Mouse (Mus musculus) hindbrain, embryonic 12.5 days (tissue): Measurements from ENCODE around the gene Tcf19. TPM values are rescaled to one million over a fixed set of nuclear protein-coding genes. Genes with fewer than 3 reads are reported as not detected.

Experiments
- ATAC-seq: fragments of 200-750 bp; cut with Nextera tagmentation; 2 replicates; pipeline ENCODE4 v1.8.0; 2017; ENCODE audit warnings: moderate TSS enrichment; ENCODE audit not compliant: low FRiP score
- H3K27ac ChIP-seq: fragments of 300-500 bp; sonication (generic); 2 replicates; pipeline ENCODE4 v1.5.1; 2016; ENCODE audit warnings: mild to moderate bottlenecking
- H3K27me3 ChIP-seq: fragments of 300-500 bp; sonication (generic); 2 replicates; pipeline ENCODE4 v1.6.1; 2016; ENCODE audit warnings: mild to moderate bottlenecking
- H3K36me3 ChIP-seq: fragments of 300-500 bp; sonication (generic); 2 replicates; pipeline ENCODE4 v1.6.1; 2016; ENCODE audit warnings: mild to moderate bottlenecking
- H3K4me1 ChIP-seq: fragments of 300-500 bp; sonication (generic); 2 replicates; pipeline ENCODE4 v1.6.1; 2016
- H3K4me2 ChIP-seq: fragments of 300-500 bp; sonication (generic); replicated peaks from 2 replicates; pipeline ENCODE4 v1.6.1; 2016; ENCODE audit warnings: mild to moderate bottlenecking
- H3K4me3 ChIP-seq: fragments of 300-500 bp; sonication (generic); 2 replicates; pipeline ENCODE4 v1.5.1; 2016; ENCODE audit warnings: mild to moderate bottlenecking
- H3K9ac ChIP-seq: fragments of 300-500 bp; sonication (generic); 2 replicates; pipeline ENCODE4 v1.6.1; 2016; ENCODE audit warnings: mild to moderate bottlenecking, moderate library complexity
- H3K9me3 ChIP-seq: fragments of 300-500 bp; sonication (generic); replicated peaks from 2 replicates; pipeline ENCODE4 v1.6.1; 2016; ENCODE audit warnings: mild to moderate bottlenecking
- WGBS: fragments of 180-500 bp; shearing (Covaris S2); methylation state at CpG from one replicate; pipeline ENCODE4 v1.1.7; 2016; 5-methylcytosine and 5-hydroxymethylcytosine counted together
- polyA plus RNA-seq: library from polyadenylated mRNA; unstranded; fragments of >200 nt; fragmentation: Nextera tagmentation; extraction: Ambion mirVana; gene quantifications from 2 replicates; pipeline ENCODE4 v1.2.1, GENCODE M21; 2016

Gene Tcf19
- polyA plus RNA-seq, 1 experiment from 2014 or later, result 37.3 TPM

DNA sequence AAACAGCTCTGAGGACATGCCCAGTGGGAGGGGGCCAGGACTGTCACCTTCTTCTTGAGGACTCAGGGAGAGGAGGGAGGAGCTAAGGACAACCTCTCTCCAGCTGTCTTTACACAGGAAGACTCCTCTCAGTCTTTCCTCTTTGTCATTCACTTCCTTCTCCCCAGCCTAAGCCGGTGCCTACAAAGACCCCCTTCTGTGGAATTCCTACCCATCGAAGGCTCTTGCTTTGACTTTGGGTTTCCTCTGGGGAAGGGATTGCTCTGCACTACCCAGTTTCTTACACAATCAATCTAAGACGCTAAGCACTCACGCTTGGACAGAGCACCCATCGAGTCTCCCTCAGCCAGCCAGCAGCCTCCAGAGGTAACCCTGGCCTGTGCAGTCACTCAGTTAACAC is 32.0 kb upstream of the Tcf19 start:
- Histone ChIP-seq H3K27me3 (0 out of 2 replicates have a peak, but pooled peaks cover 6% of the 10 kb centered on the region), H3K4me1 (peaks cover 22% of the 10 kb centered on the region), H3K4me2 (no peak overlapping the region), H3K9me3 (no peaks in the 10 kb centered on the region), H3K4me3 (no peak overlapping the region), H3K9ac (no peak overlapping the region), H3K36me3 (no peaks in the 10 kb centered on the region), H3K27ac (no peak overlapping the region)
- no peak for ATAC-seq
- 15% methylated on average over 5 of the region's 5 CpGs for WGBS

DNA sequence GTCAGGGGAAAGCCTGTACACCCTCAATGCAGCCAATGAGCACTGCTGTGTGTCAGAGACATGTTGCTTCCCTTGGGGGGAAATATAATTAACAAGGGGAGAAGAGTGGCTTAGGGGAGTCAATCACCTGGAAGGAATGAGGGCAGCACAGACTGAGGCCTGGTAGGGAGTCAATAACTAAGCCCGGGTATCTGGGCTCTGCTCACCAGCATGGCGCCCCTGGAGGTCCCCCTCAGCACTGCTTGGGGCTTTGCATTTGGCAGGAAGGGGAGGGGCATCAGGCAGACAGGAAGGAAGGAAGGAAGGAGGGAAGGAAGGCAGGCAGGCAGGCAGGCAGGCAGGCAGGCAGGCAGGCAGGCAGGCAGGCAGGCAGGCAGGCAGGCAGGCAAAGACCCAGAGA is 30.8 kb upstream of the Tcf19 start:
- no peak overlapping the region for H3K9ac ChIP-seq
- no peak overlapping the region for H3K27ac ChIP-seq
- no peak overlapping the region for H3K4me2 ChIP-seq
- ATAC-seq, result no peak
- no peak overlapping the region for H3K4me3 ChIP-seq
- WGBS, result 71% methylated on average over 2 of the region's 2 CpGs
- H3K27me3 ChIP-seq, result 0 out of 2 replicates have a peak, but pooled peaks cover 6% of the 10 kb centered on the region
- H3K4me1 ChIP-seq, result peaks cover 26% of the 10 kb centered on the region
- no peaks in the 10 kb centered on the region for H3K36me3 ChIP-seq
- H3K9me3 ChIP-seq, result no peaks in the 10 kb centered on the region

DNA sequence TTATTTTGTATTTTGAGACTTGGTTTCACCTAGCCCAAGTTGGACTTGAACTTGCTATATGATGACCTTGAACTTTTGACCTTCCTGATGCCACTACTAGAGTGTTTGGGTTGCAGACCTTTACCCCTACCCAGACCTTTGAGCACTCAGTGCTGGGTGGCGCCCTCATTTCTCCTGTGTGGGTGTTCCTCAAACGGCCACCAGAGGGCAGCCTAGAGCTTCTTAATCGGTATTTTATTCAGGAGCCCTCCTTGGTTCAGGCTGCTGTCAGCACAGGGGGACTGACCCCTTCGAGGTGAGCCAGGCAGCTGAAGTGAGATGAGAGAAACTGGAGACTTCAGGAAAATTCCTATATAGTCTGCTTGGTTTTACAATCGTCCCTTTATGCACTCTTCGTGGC is 28.1 kb upstream of the Tcf19 start:
- WGBS, result 28% methylated on average over 6 of the region's 6 CpGs

DNA sequence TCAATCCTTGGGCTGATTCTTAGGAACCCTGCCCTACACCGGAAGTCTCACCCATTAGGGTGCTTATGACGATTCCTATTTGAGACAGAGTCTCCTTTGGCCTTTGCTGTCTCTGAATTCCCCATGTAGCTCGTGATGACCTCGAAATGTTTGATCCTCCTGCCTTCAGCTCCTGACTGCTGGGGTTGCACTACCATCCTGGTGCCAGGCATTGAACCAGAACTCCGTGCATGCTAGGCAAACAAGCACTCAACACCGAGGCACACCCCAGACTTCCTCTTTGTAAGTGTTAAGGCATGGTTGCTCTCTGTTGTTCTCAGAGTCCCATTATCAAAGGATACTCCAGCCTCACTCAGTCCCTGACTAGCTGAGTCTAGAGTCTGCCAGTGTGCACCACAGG is 27.4 kb upstream of the Tcf19 start:
- H3K36me3 ChIP-seq, result no peaks in the 10 kb centered on the region
- no peak overlapping the region for H3K4me3 ChIP-seq
- 73% methylated on average over 6 of the region's 6 CpGs for WGBS
- ATAC-seq, result no peak
- peaks cover 18% of the 10 kb centered on the region for H3K4me1 ChIP-seq
- H3K9me3 ChIP-seq, result no peaks in the 10 kb centered on the region
- H3K27ac ChIP-seq, result peak overlapping the region; percentile 77
- no peak overlapping the region; the same call in 1 of the 2 replicates for H3K4me2 ChIP-seq
- no peak overlapping the region for H3K9ac ChIP-seq
- no peaks in the 10 kb centered on the region for H3K27me3 ChIP-seq

More for the DNA sequence above, 28.1 kb upstream of the Tcf19 start:
- Histone ChIP-seq H3K9ac (no peak overlapping the region), H3K4me1 (peaks cover 22% of the 10 kb centered on the region), H3K27ac (no peak overlapping the region), H3K4me2 (no peak overlapping the region), H3K9me3 (no peaks in the 10 kb centered on the region), H3K27me3 (no peaks in the 10 kb centered on the region), H3K36me3 (no peaks in the 10 kb centered on the region), H3K4me3 (no peak overlapping the region)
- ATAC-seq, result no peak

DNA sequence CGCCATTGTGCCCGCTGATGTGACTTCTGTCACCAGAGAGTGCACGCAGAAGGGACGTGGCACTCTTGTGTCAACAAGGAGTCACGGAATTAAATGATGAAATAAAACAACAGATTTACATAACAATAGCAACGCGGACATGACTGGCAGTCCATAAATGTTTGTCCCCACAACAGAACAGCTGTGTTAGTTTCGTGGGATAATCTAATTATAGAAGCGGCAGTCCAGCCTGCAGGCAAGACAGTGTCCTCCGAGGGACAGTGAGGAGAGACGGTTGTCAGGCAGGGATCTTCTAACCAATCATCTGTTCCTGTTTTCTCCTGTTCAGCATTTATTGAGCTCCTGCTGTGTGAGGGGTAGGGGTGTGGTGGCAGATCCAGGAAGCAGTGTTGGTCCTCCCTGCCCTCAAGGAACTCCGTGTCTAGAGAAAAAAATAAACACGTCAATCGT is 26.8 kb upstream of the Tcf19 start:
- Histone ChIP-seq H3K27ac (peak overlapping the region; percentile 77), H3K4me3 (no peak overlapping the region), H3K9ac (no peak overlapping the region), H3K36me3 (no peaks in the 10 kb centered on the region), H3K27me3 (no peaks in the 10 kb centered on the region), H3K4me1 (peaks cover 18% of the 10 kb centered on the region), H3K4me2 (peak overlapping the region; percentile 30), H3K9me3 (no peaks in the 10 kb centered on the region)
- WGBS, result 18% methylated on average over 14 of the region's 14 CpGs
- ATAC-seq, result peak; percentile 82

DNA sequence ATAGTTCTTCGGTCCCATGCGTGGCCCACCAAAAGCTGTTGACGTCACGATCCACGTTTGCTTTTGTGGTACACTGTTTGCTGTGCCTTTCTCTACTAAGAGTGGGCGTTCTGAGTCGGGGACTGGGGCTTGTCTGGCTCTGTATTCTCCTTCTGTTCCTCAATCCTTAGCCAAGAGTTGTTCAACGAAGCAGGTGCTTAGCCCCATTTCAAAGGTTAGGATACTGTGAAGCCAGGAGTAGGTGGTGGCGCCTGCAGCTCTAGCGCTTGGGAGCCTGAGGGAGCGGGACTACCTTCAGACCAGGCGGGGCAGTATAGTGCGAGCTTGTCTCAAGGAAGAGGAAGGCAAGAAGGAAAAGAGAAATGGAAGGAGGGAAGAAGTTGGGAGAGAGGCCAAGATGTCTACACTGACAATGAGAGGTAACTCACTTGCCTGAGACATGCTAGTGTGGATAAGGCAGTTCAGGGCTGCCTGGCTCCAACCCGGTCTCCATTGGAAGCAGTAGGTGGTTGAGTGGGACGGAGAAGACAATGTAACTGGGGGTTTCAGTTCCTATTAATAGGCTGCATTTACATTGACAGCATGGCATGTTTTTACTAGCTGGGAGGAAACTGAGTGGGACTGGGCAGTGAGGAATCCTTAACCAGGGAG is 26.3 kb upstream of the Tcf19 start:
- WGBS, result 74% methylated on average over 15 of the region's 15 CpGs
- Histone ChIP-seq H3K4me3 (no peak overlapping the region), H3K4me1 (peaks cover 18% of the 10 kb centered on the region), H3K9me3 (no peaks in the 10 kb centered on the region), H3K27ac (peak overlapping the region; percentile 77), H3K36me3 (no peaks in the 10 kb centered on the region), H3K4me2 (peak overlapping the region; percentile 30), H3K27me3 (no peaks in the 10 kb centered on the region), H3K9ac (no peak overlapping the region)
- ATAC-seq, result peak; percentile 15; the same call in 1 of the 2 replicates

DNA sequence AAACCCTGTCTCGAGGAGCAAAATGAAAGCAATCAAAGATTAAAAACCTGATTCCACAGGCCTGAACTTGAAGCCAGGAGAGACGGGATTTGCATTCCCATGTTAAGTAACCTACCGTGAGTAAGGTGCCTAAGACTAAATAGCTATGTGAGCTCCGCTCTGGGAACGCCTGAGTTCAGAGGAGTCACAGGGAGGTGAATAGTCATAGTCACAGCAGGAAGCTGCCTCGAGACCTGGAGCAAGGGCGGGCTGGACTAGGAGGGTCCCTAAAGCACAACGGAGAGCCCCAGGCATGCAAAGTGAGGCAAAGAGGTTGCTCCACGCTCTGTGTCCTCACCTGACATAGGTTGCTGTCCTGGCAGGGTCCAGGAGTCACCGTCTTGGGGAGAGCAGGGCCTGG is 22.9 kb upstream of the Tcf19 start:
- Histone ChIP-seq H3K27me3 (no peaks in the 10 kb centered on the region), H3K4me2 (no peak overlapping the region), H3K9me3 (no peaks in the 10 kb centered on the region), H3K4me3 (no peak overlapping the region), H3K36me3 (no peaks in the 10 kb centered on the region), H3K4me1 (peaks cover 4% of the 10 kb centered on the region), H3K27ac (no peak overlapping the region), H3K9ac (no peak overlapping the region)
- 50% methylated on average over 10 of the region's 10 CpGs for WGBS
- no peak for ATAC-seq

DNA sequence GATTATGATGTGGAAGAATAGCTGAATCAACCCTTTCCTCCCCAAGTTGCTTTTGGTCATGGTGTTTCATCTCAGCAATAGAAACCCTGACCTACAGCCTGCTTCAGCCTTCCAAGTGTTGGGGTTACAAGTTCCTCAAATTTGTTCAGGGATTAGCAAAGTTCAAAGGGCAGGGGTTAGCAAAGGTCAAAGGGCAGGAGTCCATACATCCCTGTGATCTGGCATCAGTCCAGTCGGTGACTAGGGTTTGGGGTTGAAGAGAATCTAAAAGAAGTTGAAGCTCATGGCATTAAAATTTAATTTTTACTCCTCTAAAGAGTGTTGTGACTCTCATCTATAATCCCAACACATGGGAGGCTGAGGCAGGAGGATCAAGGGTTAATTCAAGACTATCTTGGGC is 21.9 kb upstream of the Tcf19 start:
- no peaks in the 10 kb centered on the region for H3K9me3 ChIP-seq
- 0 out of 2 replicates have a peak, but pooled peaks cover 1% of the 10 kb centered on the region for H3K27me3 ChIP-seq
- no peak overlapping the region for H3K4me2 ChIP-seq
- no peak for ATAC-seq
- peaks cover 4% of the 10 kb centered on the region for H3K4me1 ChIP-seq
- no peak overlapping the region for H3K27ac ChIP-seq
- H3K4me3 ChIP-seq, result no peak overlapping the region
- no peak overlapping the region for H3K9ac ChIP-seq
- 74% methylated on average over 1 of the region's 1 CpGs for WGBS
- H3K36me3 ChIP-seq, result no peaks in the 10 kb centered on the region

DNA sequence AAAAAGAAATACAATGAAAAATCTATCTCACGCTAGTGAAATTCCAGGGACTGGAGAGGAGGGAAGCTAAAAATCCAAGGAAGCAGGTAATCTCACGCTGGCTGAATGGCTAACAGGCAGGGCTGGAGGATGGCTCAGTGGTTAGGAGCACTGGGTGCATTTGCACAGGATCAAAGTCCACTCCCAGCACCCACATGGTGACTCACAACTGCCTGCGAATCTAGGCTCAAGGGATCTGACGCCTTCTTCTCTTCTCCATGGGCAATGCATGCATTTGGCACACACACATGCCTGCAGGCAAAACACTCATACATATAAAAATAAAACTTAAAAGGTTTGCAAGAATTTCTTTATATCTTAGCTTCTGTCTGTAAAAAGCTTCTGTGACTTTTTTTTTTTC is 20.8 kb upstream of the Tcf19 start:
- H3K36me3 ChIP-seq, result no peaks in the 10 kb centered on the region
- H3K9me3 ChIP-seq, result no peaks in the 10 kb centered on the region
- no peak overlapping the region for H3K4me2 ChIP-seq
- H3K4me1 ChIP-seq, result 0 out of 2 replicates have a peak, but pooled peaks cover 2% of the 10 kb centered on the region
- no peak for ATAC-seq
- 0 out of 2 replicates have a peak, but pooled peaks cover 3% of the 10 kb centered on the region for H3K27me3 ChIP-seq
- H3K4me3 ChIP-seq, result no peak overlapping the region
- WGBS, result 86% methylated on average over 4 of the region's 4 CpGs
- no peak overlapping the region for H3K9ac ChIP-seq
- H3K27ac ChIP-seq, result no peak overlapping the region

DNA sequence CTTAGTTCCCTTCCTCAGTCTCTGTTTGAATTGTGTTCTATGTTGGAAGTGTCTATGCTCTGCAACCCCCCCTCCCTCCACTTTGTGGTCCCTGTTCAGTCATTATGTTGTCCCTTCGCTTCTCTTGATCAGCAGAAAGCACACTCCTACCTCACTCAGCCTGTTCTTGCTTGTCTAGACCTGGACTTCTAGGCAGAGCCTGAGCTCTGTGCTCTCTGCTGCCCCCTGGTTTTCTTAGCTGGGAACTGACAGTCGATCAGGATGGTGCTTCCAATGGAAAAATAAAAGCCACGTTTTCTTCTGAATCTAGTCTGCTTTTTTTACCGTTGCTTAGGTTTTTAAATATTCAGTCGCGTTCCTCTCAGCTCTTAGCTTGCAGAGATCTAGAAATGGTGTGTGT is 17.7 kb upstream of the Tcf19 start:
- no peak overlapping the region for H3K4me3 ChIP-seq
- no peaks in the 10 kb centered on the region for H3K9me3 ChIP-seq
- H3K36me3 ChIP-seq, result 0 out of 2 replicates have a peak, but pooled peaks cover 4% of the 10 kb centered on the region
- 14% methylated on average over 6 of the region's 6 CpGs for WGBS
- no peak overlapping the region for H3K4me2 ChIP-seq
- ATAC-seq, result peak; percentile 72
- H3K27me3 ChIP-seq, result 0 out of 2 replicates have a peak, but pooled peaks cover 3% of the 10 kb centered on the region
- no peak overlapping the region for H3K27ac ChIP-seq
- H3K4me1 ChIP-seq, result peaks cover 13% of the 10 kb centered on the region; the same call in 1 of the 2 replicates
- no peak overlapping the region for H3K9ac ChIP-seq

DNA sequence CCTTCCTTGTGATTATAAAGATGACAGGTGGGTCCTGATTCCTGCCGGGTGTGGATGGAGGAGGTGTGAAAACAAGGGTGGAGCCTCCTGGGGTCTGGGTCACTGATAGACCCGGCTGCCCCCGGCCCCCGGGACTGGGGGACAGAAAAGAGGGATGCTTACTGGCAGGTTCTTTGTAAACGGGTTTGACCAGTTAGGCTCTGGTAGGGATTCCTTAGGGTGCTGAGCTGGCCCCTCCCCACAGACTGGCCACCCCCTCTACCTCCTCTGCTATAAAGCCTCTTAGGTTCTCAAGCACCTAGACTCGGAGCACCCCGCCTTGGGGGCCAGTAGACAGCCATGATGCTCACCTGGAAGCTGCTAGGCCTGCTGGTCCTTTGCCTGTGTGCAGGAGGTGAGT is 16.3 kb upstream of the Tcf19 start, which contains the start of gene Psors1c2:
TSS of gene Psors1c2 (plus strand) at position 301 of the 400 bp plus-strand sequence.
- no peak within 1 kb of the TSS for H3K4me2 ChIP-seq
- 48% methylated on average over 7 of the region's 7 CpGs for WGBS
- no peak within 1 kb of the TSS for H3K4me3 ChIP-seq
- ATAC-seq, result no peak
- H3K4me1 ChIP-seq, result peaks cover 13% of the 10 kb centered on the region; the same call in 1 of the 2 replicates
- H3K27ac ChIP-seq, result no peak within 1 kb of the TSS
- H3K27me3 ChIP-seq, result 0 out of 2 replicates have a peak, but pooled peaks cover 3% of the 10 kb centered on the region
- H3K9ac ChIP-seq, result no peak within 1 kb of the TSS
- H3K36me3 ChIP-seq, result peaks cover 16% of the 10 kb centered on the region
- no peaks in the 10 kb centered on the region for H3K9me3 ChIP-seq

DNA sequence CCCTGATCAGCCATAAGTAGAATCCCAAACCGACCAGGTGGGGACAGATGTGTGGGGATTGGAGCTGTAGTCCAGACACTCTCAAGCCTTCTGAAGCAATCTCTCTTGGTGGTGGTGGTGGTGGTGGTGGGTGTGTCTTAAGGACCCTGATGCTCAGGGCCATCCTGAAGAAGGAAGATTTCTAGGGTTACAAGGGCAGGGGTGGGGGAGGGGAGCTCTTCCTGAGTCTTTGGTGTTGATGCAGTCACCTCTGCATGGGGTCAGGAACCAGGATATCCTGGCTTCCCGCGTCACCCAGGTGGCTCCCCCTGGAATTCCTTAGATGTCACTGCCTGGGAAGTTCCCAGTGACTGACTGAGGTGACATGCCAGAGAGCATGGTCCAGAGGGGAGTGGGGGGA is 15.7 kb upstream of the Tcf19 start:
- no peak for ATAC-seq
- Histone ChIP-seq H3K27me3 (0 out of 2 replicates have a peak, but pooled peaks cover 3% of the 10 kb centered on the region), H3K4me3 (no peak overlapping the region), H3K9ac (no peak overlapping the region), H3K9me3 (no peaks in the 10 kb centered on the region), H3K36me3 (peaks cover 17% of the 10 kb centered on the region), H3K27ac (no peak overlapping the region), H3K4me1 (peaks cover 13% of the 10 kb centered on the region; the same call in 1 of the 2 replicates), H3K4me2 (no peak overlapping the region)
- 12% methylated on average over 3 of the region's 3 CpGs for WGBS

DNA sequence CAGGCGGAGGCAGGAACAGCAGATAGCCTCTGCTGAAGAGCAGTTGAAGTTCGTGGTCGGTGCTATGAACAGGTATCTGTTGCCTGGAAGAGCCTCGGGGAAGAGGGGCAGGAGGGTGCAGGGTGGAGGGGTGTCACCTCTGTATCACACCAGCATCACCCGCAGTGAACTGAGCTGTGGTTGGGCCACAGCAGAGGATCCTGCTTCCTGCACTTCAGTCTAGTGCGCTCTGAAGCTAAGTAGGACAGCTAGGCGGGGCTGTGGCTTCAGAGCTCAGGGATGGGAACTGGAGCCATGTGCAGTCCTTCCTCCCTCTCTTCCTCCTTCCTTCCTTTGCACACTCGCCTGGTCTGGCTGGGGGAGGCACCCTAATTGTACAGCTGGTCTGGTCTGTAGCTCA is 10.0 kb upstream of the Tcf19 start:
- 76% methylated on average over 8 of the region's 8 CpGs for WGBS
- H3K4me3 ChIP-seq, result no peak overlapping the region
- no peaks in the 10 kb centered on the region for H3K27me3 ChIP-seq
- peaks cover 28% of the 10 kb centered on the region for H3K36me3 ChIP-seq
- H3K9me3 ChIP-seq, result no peaks in the 10 kb centered on the region
- H3K4me1 ChIP-seq, result peaks cover 7% of the 10 kb centered on the region; the same call in 1 of the 2 replicates
- ATAC-seq, result no peak
- no peak overlapping the region for H3K9ac ChIP-seq
- H3K4me2 ChIP-seq, result no peak overlapping the region
- no peak overlapping the region for H3K27ac ChIP-seq
